ENCODE assay signal across 8 mouse cellular contexts in genomic region chr16:60435283-60435682, GRCm38 (mm10).
DNase-seq lines count a peak whose midpoint lies in the region.

No protein-coding gene starts in this region.

- DNase-seq in gastrocnemius, postnatal 25 days: peak; percentile 4
- DNase-seq in gastrocnemius, adult 8-10 months (ENCODE audit: low spot score in 2 of 2): no peak
- peak; percentile 0 for DNase-seq in ovary, postnatal 10 days (ENCODE audit: low spot score)
- DNase-seq in ovary, adult 18-20 months (ENCODE audit: low spot score): no peak
- peak; percentile 1 for DNase-seq in c-Kit-positive CD71-positive TER-119-positive erythroid progenitor cells, embryonic 14.5 days (ENCODE audit: low spot score)
- peak; percentile 7 to 17 for DNase-seq in kidney, postnatal 4 days
- DNase-seq in spleen, postnatal 4 days (ENCODE audit: low spot score in 2 of 2): no peak
- DNase-seq in layer of hippocampus, adult 9-10 months (ENCODE audit: low spot score): no peak

Comparison
In these comparisons a context has a peak if more than half of its experiments do, and no peak if none do; other contexts are left out.
1. DNase-seq: peak in gastrocnemius, postnatal 25 days (single experiment), ovary, postnatal 10 days (single experiment), c-Kit-positive CD71-positive TER-119-positive erythroid progenitor cells, embryonic 14.5 days (single experiment) and kidney, postnatal 4 days (2 of 2); none in gastrocnemius, adult 8-10 months (0 of 2), ovary, adult 18-20 months (single experiment), spleen, postnatal 4 days (0 of 2) and layer of hippocampus, adult 9-10 months (single experiment).